Mouse (Mus musculus): ENCODE measurements at regions not wholly inside any gene's neighbourhood (a gene's known extent, or its start where the extent isn't known, plus 50 kb on each side); places are given as distances from the start of the nearest gene placed in this dataset.

GRCm38 (mm10) chr6:89037392-89037791, 135.3 kb downstream of the Tpra1 start:
- no peak overlapping the region for H3K4me3 ChIP-seq (ENCODE audit: control insufficient read depth in 1 of 2, insufficient read depth in 1 of 2, low read depth in 2 of 2, low read length in 2 of 2)
- H3K27ac ChIP-seq (ENCODE audit: control insufficient read depth, low read depth, low read length) = no peak overlapping the region
- DNase-seq (ENCODE audit: low read depth, low spot score) = no peak
- peaks cover 3 to 9% of the 10 kb centered on the region in 2 experiments for H3K27me3 ChIP-seq (ENCODE audit: control insufficient read depth in 1 of 2, insufficient read depth in 2 of 2, low read length in 2 of 2)
- H3K36me3 ChIP-seq (ENCODE audit: control insufficient read depth in 1 of 2, insufficient read depth in 2 of 2, low read length in 2 of 2) = no peaks in the 10 kb centered on the region
- no peak for TF ChIP-seq ZC3H11A (IDR thresholded peaks at IDR 0.05; ENCODE audit: low read depth, low read length)
- no peak for TF ChIP-seq BHLHE40 (IDR thresholded peaks at IDR 0.05; ENCODE audit: borderline replicate concordance, low read depth, low read length)
- TF ChIP-seq HCFC1 (IDR thresholded peaks at IDR 0.05; ENCODE audit: low read depth, low read length) = no peak
- no peak for TF ChIP-seq MAFK (IDR thresholded peaks at IDR 0.05; ENCODE audit: borderline replicate concordance, low read depth, low read length)
- no peak for TF ChIP-seq MYB (IDR thresholded peaks at IDR 0.05; ENCODE audit: low read depth, low read length)
- no peak for TF ChIP-seq MEF2A (IDR thresholded peaks at IDR 0.05; ENCODE audit: extremely low read depth, insufficient replicate concordance, low read depth, low read length, poor library complexity, severe bottlenecking)
- TF ChIP-seq USF1 (IDR thresholded peaks at IDR 0.05; ENCODE audit: low read depth, low read length) = no peak
- TF ChIP-seq MAX (IDR thresholded peaks at IDR 0.05; ENCODE audit: low read length) = no peak
- no peak for TF ChIP-seq TAL1 (IDR thresholded peaks at IDR 0.05; ENCODE audit: low read length)
- no peak for TF ChIP-seq POLR2AphosphoS5 (IDR thresholded peaks at IDR 0.05; ENCODE audit: borderline replicate concordance, low read depth, low read length)
- TF ChIP-seq ETS1 (IDR thresholded peaks at IDR 0.05; ENCODE audit: low read depth, low read length) = no peak
- TF ChIP-seq ZKSCAN1 (IDR thresholded peaks at IDR 0.05; ENCODE audit: low read depth, low read length) = no peak
- no peak for TF ChIP-seq POLR2A (IDR thresholded peaks at IDR 0.05; ENCODE audit: control insufficient read depth in 1 of 2, insufficient read depth in 1 of 2, low read depth in 1 of 2, low read length in 2 of 2, poor library complexity in 1 of 2)
- no peak for TF ChIP-seq USF2 (IDR thresholded peaks at IDR 0.05; ENCODE audit: borderline replicate concordance in 1 of 2, insufficient read depth in 1 of 2, low read depth in 1 of 2, low read length in 2 of 2)
- no peak for TF ChIP-seq JUND (IDR thresholded peaks at IDR 0.05; ENCODE audit: low read depth, low read length)
- no peak for TF ChIP-seq MXI1 (IDR thresholded peaks at IDR 0.05; ENCODE audit: low read depth, low read length)
- H3K9me3 ChIP-seq (replicated peaks; ENCODE audit: insufficient read depth, low read length) = no peaks in the 10 kb centered on the region
- H3K79me2 ChIP-seq (ENCODE audit: control insufficient read depth, insufficient read depth, low read length, poor library complexity) = no peaks in the 10 kb centered on the region
- H3K9ac ChIP-seq (ENCODE audit: control insufficient read depth, low read depth, low read length, poor library complexity, severe bottlenecking) = no peak overlapping the region
- H3K4me1 ChIP-seq (ENCODE audit: control insufficient read depth in 1 of 2, insufficient read depth in 2 of 2, low read length in 2 of 2) = no peaks in the 10 kb centered on the region

GRCm38 (mm10) chr6:89037901-89038300, 135.8 kb downstream of the Tpra1 start:
- Histone ChIP-seq H3K27me3 (ENCODE audit: control insufficient read depth in 1 of 2, insufficient read depth in 2 of 2, low read length in 2 of 2) (peaks cover 3 to 11% of the 10 kb centered on the region in 2 experiments), H3K4me3 (ENCODE audit: control insufficient read depth in 1 of 2, insufficient read depth in 1 of 2, low read depth in 2 of 2, low read length in 2 of 2) (no peak overlapping the region), H3K79me2 (ENCODE audit: control insufficient read depth, insufficient read depth, low read length, poor library complexity) (no peaks in the 10 kb centered on the region), H3K36me3 (ENCODE audit: control insufficient read depth in 1 of 2, insufficient read depth in 2 of 2, low read length in 2 of 2) (no peaks in the 10 kb centered on the region), H3K27ac (ENCODE audit: control insufficient read depth, low read depth, low read length) (no peak overlapping the region), H3K9ac (ENCODE audit: control insufficient read depth, low read depth, low read length, poor library complexity, severe bottlenecking) (no peak overlapping the region), H3K9me3 (replicated peaks; ENCODE audit: insufficient read depth, low read length) (no peaks in the 10 kb centered on the region), H3K4me1 (ENCODE audit: control insufficient read depth in 1 of 2, insufficient read depth in 2 of 2, low read length in 2 of 2) (no peaks in the 10 kb centered on the region)
- TF ChIP-seq JUND (IDR thresholded peaks at IDR 0.05; ENCODE audit: low read depth, low read length) (no peak), POLR2AphosphoS2 (IDR thresholded peaks at IDR 0.05; ENCODE audit: low read length) (no peak), BHLHE40 (IDR thresholded peaks at IDR 0.05; ENCODE audit: borderline replicate concordance, low read depth, low read length) (no peak), CTCF (IDR thresholded peaks at IDR 0.05 in 2 of 3, conservative IDR thresholded peaks at IDR 0.05 in 1 of 3; ENCODE audit: control insufficient read depth in 1 of 3, insufficient read depth in 1 of 3, low read depth in 2 of 3, low read length in 3 of 3, poor library complexity in 1 of 3, severe bottlenecking in 1 of 3) (no peak), UBTF (IDR thresholded peaks at IDR 0.05; ENCODE audit: borderline replicate concordance, insufficient read depth, low read depth, low read length) (no peak), ZMIZ1 (IDR thresholded peaks at IDR 0.05; ENCODE audit: low read depth, low read length) (no peak), ZNF384 (IDR thresholded peaks at IDR 0.05; ENCODE audit: low read depth, low read length) (no peak), MYC (IDR thresholded peaks at IDR 0.05; ENCODE audit: low read depth, low read length) (no peak)
- DNase-seq (ENCODE audit: low read depth, low spot score) = no peak

All from MEL (cell line).